In the genomic region with DNA sequence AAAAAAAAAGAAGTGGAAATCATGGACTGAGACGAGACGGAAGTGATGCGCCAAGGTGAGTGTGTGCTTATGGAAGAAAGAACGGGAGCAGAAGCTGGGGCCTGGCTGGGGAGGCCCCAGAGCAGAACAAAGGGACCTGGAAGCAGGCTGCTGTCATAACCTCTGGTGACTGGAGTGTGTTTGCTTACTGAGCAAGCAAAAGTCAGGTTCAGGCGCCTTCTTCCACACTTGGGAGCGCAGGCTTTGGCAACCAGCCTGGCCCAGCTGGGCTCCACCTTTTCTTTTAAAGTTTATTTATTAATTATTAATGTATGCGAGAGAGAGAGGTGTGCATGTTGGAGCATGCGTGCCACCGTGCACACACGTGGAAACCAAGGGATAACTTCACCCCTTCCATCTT, we compare ENCODE assay signal across 18 mouse cellular contexts. TPM values are rescaled to one million over a fixed set of nuclear protein-coding genes. Genes with fewer than 3 reads are reported as not detected.
A peak's percentile ranks its signal among the peaks of the same experiment; 100 is the strongest.
DNase-seq lines count a peak whose midpoint lies in the region; ATAC-seq and TF ChIP-seq lines count a peak whose summit lies in the region.
"Had no signal": no experiment of that assay in that cellular context is flagged by ENCODE, and none has a peak within 500 bp of the region (broad histone marks: within the 10 kb centered on the region; RNA-seq: fewer than 3 reads in every experiment).

No protein-coding gene starts in this region.

- intact Hi-C loops in left cerebral cortex, adult 2 months (cut with DNase I): loop anchor here (5.0 kb wide), 1 partner anchor 32 kb away; no protein-coding TSS in a partner anchor
- intact Hi-C loops in left cerebral cortex, postnatal 14 days (cut with DNase I): no loop called here

- no peak for ATAC-seq in CD4-positive, CD25-positive, alpha-beta regulatory T cell, adult 4 months
- ATAC-seq: liver, postnatal 0 days had no signal

- no peak overlapping the region for H3K4me3 ChIP-seq in left cerebral cortex, adult 2 months
- H3K4me3 ChIP-seq: embryonic facial prominence, embryonic 13.5 days; forebrain, embryonic 10.5 days; midbrain, embryonic 12.5 days had no signal

- no peak for DNase-seq in left cerebral cortex, adult 2 months (ENCODE audit: extremely low spot score in 1 of 2, low spot score in 2 of 2)
- no peak for DNase-seq in left cerebral cortex, postnatal 14 days (ENCODE audit: low spot score in 2 of 2)
- peak; percentile 19 for DNase-seq in kidney, adult 9 months
- DNase-seq in kidney, postnatal 25 days: peak; percentile 28 to 40
- DNase-seq in lung, postnatal 25 days (ENCODE audit: low spot score): peak; percentile 11
- DNase-seq in cerebellum, adult 11 months: no peak
- DNase-seq in frontal cortex, postnatal 25 days (ENCODE audit: low spot score in 2 of 2): no peak
- DNase-seq: adrenal gland, postnatal 36 days; cerebellum, adult 8-10 months; gastrocnemius, postnatal 10 days; heart, adult 18-20 months; liver, postnatal 0 days; right cerebral cortex, adult 18-20 months; thymus, postnatal 25 days had no signal

- H3K27ac ChIP-seq in left cerebral cortex, adult 2 months: peak overlapping the region; percentile 47; the same call in 1 of the 2 replicates
- H3K27ac ChIP-seq: embryonic facial prominence, embryonic 13.5 days; forebrain, embryonic 10.5 days; midbrain, embryonic 12.5 days had no signal

- no peak for TF ChIP-seq CTCF in left cerebral cortex, adult 2 months (IDR thresholded peaks at IDR 0.05)

RNA-seq across cellular contexts. Expression of a gene that starts 20.4 kb away (rescaled TPM):
- 100 to 1,000 TPM; 300 to 320 TPM for total RNA-seq in left cerebral cortex, adult 2 months (2021)
- total RNA-seq in left cerebral cortex, postnatal 14 days (2021): 100 to 1,000 TPM; 223 to 244 TPM
- polyA plus RNA-seq in CD4-positive, CD25-positive, alpha-beta regulatory T cell, adult 4 months (2017; shearing (Covaris generic)): under 1 TPM; 0.10 to 0.23 TPM

Comparison
In these comparisons a context has a peak if more than half of its experiments do, and no peak if none do; other contexts are left out.
1. DNase-seq: peak in kidney, adult 9 months (single experiment), kidney, postnatal 25 days (2 of 2) and lung, postnatal 25 days (single experiment); none in left cerebral cortex, adult 2 months (0 of 2), left cerebral cortex, postnatal 14 days (0 of 2), cerebellum, adult 11 months (single experiment) and frontal cortex, postnatal 25 days (0 of 2).